Mouse (Mus musculus): ENCODE measurements around the gene Topbp1.
"Not testable (repeated sequence)": the region's sequence is repeated elsewhere in the genome, so short reads cannot be mapped to it uniquely, and the experiment has no call there.

Topbp1 gene

DNA sequence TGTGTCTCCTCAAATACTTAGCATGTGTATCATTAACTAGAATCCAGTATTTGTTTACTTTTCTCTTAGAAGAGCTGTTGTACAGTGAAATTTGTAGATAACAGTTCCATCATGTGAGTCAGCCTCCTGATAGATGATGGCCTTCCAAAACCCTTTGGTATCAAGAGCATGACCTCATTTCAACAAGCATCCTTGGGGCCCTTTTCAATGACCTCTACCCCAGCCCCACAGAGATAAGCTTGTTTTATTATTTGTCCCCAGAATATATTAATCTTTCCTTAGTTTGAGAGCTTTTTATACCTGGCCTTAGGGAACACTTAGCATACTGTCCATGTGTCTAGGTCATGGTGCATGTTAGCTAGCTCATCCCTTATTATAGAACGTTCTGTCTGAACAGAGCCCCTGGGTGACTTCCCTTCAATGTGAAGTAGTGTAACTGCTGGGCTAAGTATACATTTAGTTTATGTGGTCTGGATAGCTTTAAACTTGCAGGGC, 43.0 kb downstream of the Topbp1 start:
- intact Hi-C loops (cut with DNase I) = no loop called here

- intact Hi-C loops (cut with DNase I) = no loop called here
Measured at GRCm38 (mm10) chr9:103348791-103349190, 43.8 kb downstream of the Topbp1 start.

DNA sequence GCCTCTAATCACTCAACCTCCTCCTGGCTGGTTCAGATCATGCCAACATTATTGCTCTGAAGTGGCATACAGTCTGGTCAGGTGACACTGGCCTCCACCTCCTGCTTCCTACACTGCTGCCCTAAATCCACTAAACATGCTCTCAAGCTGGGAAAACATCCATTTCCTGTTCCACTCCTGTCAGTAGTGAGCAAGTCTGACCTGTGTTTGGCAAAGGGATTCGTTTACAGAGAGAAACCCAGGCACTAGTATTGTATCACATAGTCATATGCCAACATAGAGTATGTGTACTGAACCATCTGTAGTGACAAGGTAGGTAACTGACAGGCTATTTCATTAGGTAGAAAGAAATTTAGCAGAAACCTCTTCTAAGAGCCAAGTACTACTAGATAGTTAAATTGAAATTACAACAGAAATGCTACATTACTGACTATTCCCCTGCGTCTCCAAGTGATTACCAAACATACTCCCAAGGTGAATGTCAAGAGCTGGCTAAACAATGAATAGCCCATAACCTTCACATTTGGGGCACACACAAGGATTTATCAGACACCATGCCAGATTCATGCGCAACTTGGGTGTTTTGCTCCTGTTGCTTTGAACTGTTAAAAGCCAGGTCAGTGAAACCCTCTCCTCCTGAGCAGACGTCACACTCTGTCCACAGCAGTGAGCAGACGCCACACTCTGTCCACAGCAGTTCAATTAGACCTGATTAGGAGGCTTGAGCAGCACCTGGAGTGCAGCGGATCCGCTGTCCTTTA, 48.7 kb downstream of the Topbp1 start:
- intact Hi-C loops (cut with DNase I) = not testable (repeated sequence)

GRCm38 (mm10) chr9:103357893-103358292, 52.9 kb downstream of the Topbp1 start:
- intact Hi-C loops (cut with DNase I) = no loop called here

GRCm38 (mm10) chr9:103358545-103358944, 53.5 kb downstream of the Topbp1 start:
- intact Hi-C loops (cut with DNase I) = no loop called here

- intact Hi-C loops (cut with DNase I) = no loop called here
Measured at GRCm38 (mm10) chr9:103360642-103361041, 55.6 kb downstream of the Topbp1 start.

GRCm38 (mm10) chr9:103363088-103363487, 58.1 kb downstream of the Topbp1 start:
- intact Hi-C loops (cut with DNase I) = no loop called here

DNA sequence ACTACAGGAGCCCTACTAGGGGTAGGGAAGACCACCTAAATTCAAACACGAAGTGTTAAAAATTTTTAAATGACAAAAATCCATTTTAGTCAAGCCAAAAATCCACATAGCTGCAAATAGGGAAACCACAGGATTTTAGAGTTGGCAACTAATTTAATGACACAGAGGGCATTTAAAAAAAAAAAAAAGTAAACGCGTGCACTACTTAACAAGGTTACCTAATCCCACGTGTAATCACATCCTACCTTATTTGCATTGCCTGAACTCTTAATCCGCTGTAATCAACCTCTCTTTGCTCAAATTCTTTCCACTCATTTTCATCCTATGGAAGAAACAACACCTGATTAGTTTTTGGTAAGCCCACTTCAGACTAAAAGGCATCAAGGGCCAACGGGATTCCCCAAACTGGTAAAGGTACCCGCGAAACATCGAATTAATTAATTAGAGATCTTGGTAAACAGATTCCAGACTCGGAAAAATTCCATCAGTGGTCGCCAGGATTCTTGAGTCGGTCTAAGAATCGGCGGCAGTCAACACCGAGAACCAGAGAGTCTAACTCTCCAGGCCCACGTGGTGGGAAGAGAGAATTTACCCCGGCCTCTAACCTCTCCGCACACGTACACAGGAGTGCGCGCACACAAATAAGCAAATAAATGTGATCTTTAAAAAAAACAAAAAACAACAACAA, 58.9 kb downstream of the Topbp1 start:
- intact Hi-C loops (cut with DNase I) = no loop called here

GRCm38 (mm10) chr9:103364601-103365289, 59.7 kb downstream of the Topbp1 start:
- intact Hi-C loops (cut with DNase I) = no loop called here

GRCm38 (mm10) chr9:103365290-103366247, 60.6 kb downstream of the Topbp1 start, which contains the start of gene Cdv3:
TSS of gene Cdv3 (minus strand) at chr9:103365840.
- intact Hi-C loops (cut with DNase I) = no loop called here

- intact Hi-C loops (cut with DNase I) = no loop called here
Measured at GRCm38 (mm10) chr9:103366356-103366755, 61.3 kb downstream of the Topbp1 start.

GRCm38 (mm10) chr9:103369951-103370350, 64.9 kb downstream of the Topbp1 start:
- intact Hi-C loops (cut with DNase I) = no loop called here

- intact Hi-C loops (cut with DNase I) = no loop called here
Measured at GRCm38 (mm10) chr9:103372271-103373010, 67.4 kb downstream of the Topbp1 start.

- intact Hi-C loops (cut with DNase I) = no loop called here
Measured at GRCm38 (mm10) chr9:103376346-103377320, 71.6 kb downstream of the Topbp1 start.

DNA sequence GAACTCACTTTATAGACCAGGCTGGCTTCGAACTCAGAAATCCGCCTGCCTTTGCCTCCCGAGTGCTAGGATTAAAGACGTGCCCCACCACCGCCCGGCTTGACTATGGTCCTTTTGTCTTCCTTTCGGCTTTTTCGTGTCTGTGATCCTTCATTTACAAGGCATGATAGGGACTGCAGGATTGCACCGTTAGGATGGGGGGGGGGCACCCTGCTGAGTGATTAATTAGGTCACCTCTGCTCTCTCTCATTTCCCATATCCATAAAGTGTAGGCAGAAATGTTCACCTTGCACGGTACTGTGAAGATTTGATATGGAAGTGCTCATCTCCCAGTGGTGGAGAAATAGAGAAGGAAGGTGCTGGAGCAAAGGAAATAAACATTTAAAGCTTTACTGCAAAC, 73.7 kb downstream of the Topbp1 start:
- intact Hi-C loops (cut with DNase I) = no loop called here

DNA sequence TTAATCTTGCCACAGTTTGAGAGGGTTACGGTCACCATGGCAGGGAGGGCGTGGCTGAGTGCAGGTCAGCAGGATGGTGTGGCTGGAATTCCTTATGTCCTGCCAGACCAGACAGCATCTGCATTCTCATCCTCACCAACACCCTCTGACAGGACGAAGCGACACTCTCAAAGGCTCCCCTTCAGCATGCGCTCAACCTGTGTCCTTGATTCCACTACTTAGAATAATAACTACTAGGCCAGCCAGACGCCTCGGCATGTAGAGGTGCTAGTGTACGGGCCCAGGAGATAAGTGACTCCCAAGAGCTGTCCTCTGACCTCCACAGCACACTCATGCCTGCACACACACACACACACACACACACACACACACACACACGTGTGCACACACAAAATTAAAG, 74.2 kb downstream of the Topbp1 start:
- intact Hi-C loops (cut with DNase I) = no loop called here

DNA sequence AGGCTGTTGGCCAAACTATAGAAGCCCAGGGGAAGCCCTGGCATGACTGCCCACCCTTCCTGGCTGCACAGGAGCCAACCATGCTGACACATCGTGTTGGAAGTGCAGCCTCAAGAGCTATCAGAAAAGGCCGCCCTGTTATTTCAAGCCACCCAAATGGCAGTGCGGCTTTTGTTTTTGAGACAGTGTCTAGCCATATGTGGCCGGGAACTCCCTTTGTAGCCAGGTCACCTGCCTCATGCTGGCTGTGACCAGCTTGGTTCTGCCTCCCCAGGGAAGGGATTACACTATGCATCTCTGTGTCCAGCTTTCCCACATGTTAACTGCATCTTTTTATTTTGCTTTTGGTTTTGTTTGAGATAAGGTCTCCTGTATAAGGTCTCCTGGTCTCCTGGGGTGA, 75.6 kb downstream of the Topbp1 start:
- intact Hi-C loops (cut with DNase I) = no loop called here

GRCm38 (mm10) chr9:103382989-103383388, 78.0 kb downstream of the Topbp1 start:
- intact Hi-C loops (cut with DNase I) = no loop called here

- intact Hi-C loops (cut with DNase I) = no loop called here
Measured at GRCm38 (mm10) chr9:103383576-103383975, 78.6 kb downstream of the Topbp1 start.
